Mouse (Mus musculus) neural tube, embryonic 11.5 days (tissue): Measurements from ENCODE around the gene Zfp704. TPM values are rescaled to one million over a fixed set of nuclear protein-coding genes. Genes with fewer than 3 reads are reported as not detected.

Experiments
- ATAC-seq: fragments of 200-750 bp; cut with Nextera tagmentation; 2 replicates; pipeline ENCODE4 v1.8.0; 2017; ENCODE audit warnings: moderate number of reproducible peaks, mild to moderate bottlenecking, moderate TSS enrichment, moderate library complexity; ENCODE audit not compliant: insufficient read depth, low FRiP score, low TSS enrichment
- DNase-seq: peaks from one replicate; pipeline ENCODE4 v3.0.0-alpha.2; 2015; ENCODE audit warnings: low spot score
- H3K27ac ChIP-seq: fragments of 300-500 bp; sonication (generic); 2 replicates; pipeline ENCODE4 v1.5.1; 2014; ENCODE audit warnings: low read depth, mild to moderate bottlenecking, low read length
- H3K27me3 ChIP-seq: fragments of 300-500 bp; sonication (generic); 2 replicates; pipeline ENCODE4 v1.6.1; 2014; ENCODE audit warnings: mild to moderate bottlenecking, low read length, mixed read lengths; ENCODE audit not compliant: control insufficient read depth, insufficient read depth
- H3K36me3 ChIP-seq: fragments of 300-500 bp; sonication (generic); 2 replicates; pipeline ENCODE4 v1.6.1; 2014; ENCODE audit warnings: mild to moderate bottlenecking, low read length, moderate library complexity, mixed read lengths; ENCODE audit not compliant: control insufficient read depth, insufficient read depth
- H3K4me1 ChIP-seq: fragments of 300-500 bp; sonication (generic); 2 replicates; pipeline ENCODE4 v1.6.1; 2014; ENCODE audit warnings: low read length, mixed read lengths; ENCODE audit not compliant: control insufficient read depth, insufficient read depth
- H3K4me2 ChIP-seq: fragments of 300-500 bp; sonication (generic); 2 replicates; pipeline ENCODE4 v1.6.1; 2014; ENCODE audit warnings: low read depth, mild to moderate bottlenecking, moderate library complexity
- H3K4me3 ChIP-seq: fragments of 300-500 bp; sonication (generic); 2 replicates; pipeline ENCODE4 v1.5.1; 2014; ENCODE audit warnings: low read depth, low read length
- H3K9ac ChIP-seq: fragments of 300-500 bp; sonication (generic); 2 replicates; pipeline ENCODE4 v1.6.1; 2014; ENCODE audit warnings: mild to moderate bottlenecking, low read length
- H3K9me3 ChIP-seq: fragments of 300-500 bp; sonication (generic); 2 replicates; pipeline ENCODE4 v1.6.1; 2016; ENCODE audit warnings: low read length; ENCODE audit not compliant: control insufficient read depth
- WGBS: fragments of 180-500 bp; shearing (Covaris S2); extraction: QIAGEN DNeasy Blood & Tissue Kit; methylation state at CpG from one replicate; pipeline ENCODE4 v1.1.7; 2014; 5-methylcytosine and 5-hydroxymethylcytosine counted together
- polyA plus RNA-seq: library from polyadenylated mRNA; unstranded; fragments of >200 nt; fragmentation: Nextera tagmentation; extraction: Ambion mirVana; gene quantifications from 2 replicates; pipeline ENCODE4 v1.2.1, GENCODE M21; 2014

Zfp704 gene
- polyA plus RNA-seq, 1 experiment from 2014 or later: 6.3 TPM

DNA sequence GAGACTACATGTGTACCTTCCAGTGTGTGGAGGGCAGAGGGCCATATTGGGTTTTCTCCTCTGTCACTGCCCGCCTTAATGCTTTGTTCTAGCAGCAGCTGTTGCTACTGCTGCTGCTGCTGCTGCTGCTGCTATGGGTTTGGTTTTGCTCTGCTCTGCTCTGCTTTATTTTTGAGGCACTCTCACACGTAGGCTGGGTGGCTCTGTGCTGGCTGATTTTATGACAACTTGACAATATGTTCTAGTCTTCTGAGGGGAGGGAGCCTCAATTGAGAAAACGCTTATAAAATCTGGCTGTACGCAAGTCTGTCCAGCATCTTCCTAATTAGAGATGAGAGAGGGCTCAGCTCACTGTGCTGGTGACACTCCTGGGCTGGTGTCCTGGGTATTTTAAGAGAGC is 66.4 kb downstream of the Zfp704 start:
- WGBS: 82% methylated on average over 4 of the region's 4 CpGs
- ATAC-seq: no peak
- H3K4me1 ChIP-seq: peaks cover 6% of the 10 kb centered on the region

DNA sequence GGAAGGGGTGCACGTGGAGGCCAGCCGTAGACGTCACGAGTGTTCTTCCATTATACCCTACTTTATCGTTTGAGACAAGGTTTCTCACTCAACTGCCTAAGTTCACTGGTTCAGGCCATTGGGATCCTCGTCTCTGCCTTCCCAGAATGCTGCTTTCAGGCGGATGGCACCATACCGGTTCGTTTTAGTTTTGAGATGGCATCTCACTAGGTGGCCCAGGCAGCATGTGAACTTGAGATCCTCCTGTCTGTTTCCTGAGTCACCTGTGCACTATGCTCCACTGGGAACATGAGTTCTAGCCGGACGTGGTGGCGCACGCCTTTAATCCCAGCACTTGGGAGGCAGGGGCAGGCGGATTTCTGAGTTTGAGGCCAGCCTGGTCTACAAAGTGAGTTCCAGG is 68.3 kb downstream of the Zfp704 start:
- Histone ChIP-seq H3K9me3 (no peaks in the 10 kb centered on the region), H3K9ac (no peak overlapping the region)
- no peak for DNase-seq

More for the DNA sequence above, 66.4 kb downstream of the Zfp704 start:
- Histone ChIP-seq H3K9ac (no peak overlapping the region), H3K4me3 (no peak overlapping the region), H3K4me2 (no peak overlapping the region), H3K27me3 (no peaks in the 10 kb centered on the region), H3K27ac (no peak overlapping the region), H3K36me3 (no peaks in the 10 kb centered on the region), H3K9me3 (no peaks in the 10 kb centered on the region)
- DNase-seq: no peak

DNA sequence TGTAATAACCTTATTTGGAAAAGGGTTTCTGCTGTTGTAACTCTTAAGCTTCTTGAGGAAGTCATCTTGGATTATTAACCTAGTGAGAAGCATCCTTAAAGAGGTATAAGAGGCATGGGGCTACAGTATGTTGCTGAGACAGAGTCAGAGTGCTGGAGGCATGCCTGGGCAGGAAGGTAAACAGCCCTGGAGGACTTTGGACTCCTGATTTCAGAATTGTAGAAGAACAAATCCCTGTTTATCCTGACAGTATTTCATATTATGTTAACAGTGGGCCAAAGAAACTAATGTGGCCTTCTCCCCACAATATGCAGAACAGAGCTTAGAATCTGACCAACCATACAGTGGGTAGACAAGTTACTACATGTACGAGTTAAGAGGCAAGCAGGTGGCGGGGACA is 71.4 kb downstream of the Zfp704 start:
- Histone ChIP-seq H3K36me3 (no peaks in the 10 kb centered on the region), H3K27me3 (no peaks in the 10 kb centered on the region), H3K4me1 (peaks cover 2% of the 10 kb centered on the region; the same call in 1 of the 2 replicates), H3K27ac (no peak overlapping the region), H3K4me2 (no peak overlapping the region), H3K4me3 (no peak overlapping the region), H3K9me3 (no peaks in the 10 kb centered on the region), H3K9ac (no peak overlapping the region)
- 88% methylated on average over 2 of the region's 2 CpGs for WGBS
- ATAC-seq: no peak
- no peak for DNase-seq

More for the DNA sequence above, 68.3 kb downstream of the Zfp704 start:
- Histone ChIP-seq H3K27ac (no peak overlapping the region), H3K4me1 (peaks cover 4% of the 10 kb centered on the region), H3K4me3 (no peak overlapping the region), H3K4me2 (no peak overlapping the region), H3K36me3 (no peaks in the 10 kb centered on the region), H3K27me3 (no peaks in the 10 kb centered on the region)
- 89% methylated on average over 14 of the region's 14 CpGs for WGBS
- ATAC-seq: no peak

DNA sequence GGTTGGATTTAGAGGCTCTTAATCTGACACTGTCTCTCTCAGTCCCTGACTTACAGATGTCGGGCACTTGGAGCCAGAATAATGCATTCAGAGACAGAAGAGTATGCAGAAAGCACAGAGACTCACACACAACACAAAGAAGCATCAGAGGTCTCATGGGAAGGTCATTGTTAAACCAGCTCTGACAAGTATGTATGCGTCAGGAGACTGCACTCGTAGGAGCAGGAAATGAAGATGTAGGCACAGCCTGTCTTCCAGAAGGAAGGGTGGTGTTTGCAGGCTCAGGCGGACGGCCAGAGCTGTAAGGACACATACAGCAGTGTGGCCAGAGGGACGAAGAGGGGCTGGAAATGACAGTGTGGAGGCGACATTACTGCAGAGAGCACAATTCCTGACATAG is 72.0 kb downstream of the Zfp704 start:
- no peak overlapping the region for H3K4me2 ChIP-seq
- no peak overlapping the region for H3K27ac ChIP-seq
- no peaks in the 10 kb centered on the region for H3K9me3 ChIP-seq
- ATAC-seq: no peak
- H3K9ac ChIP-seq: no peak overlapping the region
- peaks cover 2% of the 10 kb centered on the region; the same call in 1 of the 2 replicates for H3K4me1 ChIP-seq
- DNase-seq: no peak
- no peak overlapping the region for H3K4me3 ChIP-seq
- H3K27me3 ChIP-seq: no peaks in the 10 kb centered on the region
- WGBS: 72% methylated on average over 7 of the region's 7 CpGs
- no peaks in the 10 kb centered on the region for H3K36me3 ChIP-seq

DNA sequence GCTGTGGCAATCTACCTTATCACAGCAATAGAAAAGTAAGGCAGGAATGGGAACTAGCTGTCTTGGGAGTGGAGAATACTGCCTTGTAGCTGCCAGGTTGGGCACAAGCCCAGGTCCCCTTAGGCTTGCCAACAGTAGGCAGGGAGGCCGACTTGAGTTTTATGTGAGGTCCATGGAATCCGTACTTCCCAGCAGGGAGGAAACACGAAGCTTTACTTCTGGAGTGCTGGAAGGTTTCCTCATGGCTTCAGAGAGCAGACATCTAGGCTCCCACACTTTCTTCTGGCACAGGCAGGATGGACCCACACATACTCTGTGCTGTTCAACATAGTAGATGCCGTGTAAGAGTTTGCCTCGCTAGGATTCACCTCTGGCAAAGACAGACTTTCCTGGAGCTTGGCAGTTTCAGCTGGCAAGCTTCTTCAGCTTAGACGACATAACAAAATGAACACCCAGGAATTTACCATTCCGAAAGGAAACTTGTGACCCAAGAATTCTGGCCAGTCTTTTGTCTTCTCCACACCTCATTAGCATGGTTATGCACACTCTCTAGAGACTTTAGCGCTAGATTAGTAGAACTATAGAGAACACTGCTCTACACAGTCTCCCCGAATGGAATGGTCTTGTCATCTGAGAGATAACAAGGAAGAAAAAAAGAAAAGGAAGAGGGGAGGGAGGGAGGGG is 79.6 kb downstream of the Zfp704 start:
- DNase-seq: no peak
- no peak for ATAC-seq
- H3K9me3 ChIP-seq: no peaks in the 10 kb centered on the region
- 82% methylated on average over 9 of the region's 9 CpGs for WGBS
- H3K9ac ChIP-seq: no peak overlapping the region
- H3K27ac ChIP-seq: no peak overlapping the region
- no peak overlapping the region for H3K4me2 ChIP-seq
- no peak overlapping the region for H3K4me3 ChIP-seq
- no peaks in the 10 kb centered on the region for H3K27me3 ChIP-seq
- H3K36me3 ChIP-seq: no peaks in the 10 kb centered on the region
- no peaks in the 10 kb centered on the region for H3K4me1 ChIP-seq

DNA sequence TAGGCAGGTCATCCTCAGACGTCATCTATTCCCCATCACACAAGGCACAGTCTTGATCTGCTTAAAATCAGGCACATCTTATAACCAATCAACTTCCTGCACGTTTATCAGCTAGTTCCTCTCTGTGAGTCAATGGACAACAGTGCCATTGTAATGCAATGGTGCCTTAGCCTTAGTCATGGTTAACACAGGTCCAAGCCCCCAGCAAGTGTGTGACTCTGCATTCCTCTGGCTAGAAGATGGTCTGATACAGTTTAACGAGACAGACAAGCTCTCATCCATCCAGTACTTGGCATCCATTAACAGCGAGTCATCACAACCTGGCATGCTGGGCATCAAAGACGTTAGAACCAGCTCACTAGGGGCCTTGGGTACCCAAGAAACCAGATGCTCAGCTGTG is 85.5 kb downstream of the Zfp704 start:
- H3K9me3 ChIP-seq: no peaks in the 10 kb centered on the region
- no peak overlapping the region for H3K4me2 ChIP-seq
- no peak for ATAC-seq
- 0 out of 2 replicates have a peak, but pooled peaks cover 11% of the 10 kb centered on the region for H3K4me1 ChIP-seq
- DNase-seq: no peak
- no peak overlapping the region for H3K4me3 ChIP-seq
- H3K27ac ChIP-seq: no peak overlapping the region
- no peaks in the 10 kb centered on the region for H3K27me3 ChIP-seq
- no peaks in the 10 kb centered on the region for H3K36me3 ChIP-seq
- 78% methylated on average over 5 of the region's 5 CpGs for WGBS
- H3K9ac ChIP-seq: no peak overlapping the region

DNA sequence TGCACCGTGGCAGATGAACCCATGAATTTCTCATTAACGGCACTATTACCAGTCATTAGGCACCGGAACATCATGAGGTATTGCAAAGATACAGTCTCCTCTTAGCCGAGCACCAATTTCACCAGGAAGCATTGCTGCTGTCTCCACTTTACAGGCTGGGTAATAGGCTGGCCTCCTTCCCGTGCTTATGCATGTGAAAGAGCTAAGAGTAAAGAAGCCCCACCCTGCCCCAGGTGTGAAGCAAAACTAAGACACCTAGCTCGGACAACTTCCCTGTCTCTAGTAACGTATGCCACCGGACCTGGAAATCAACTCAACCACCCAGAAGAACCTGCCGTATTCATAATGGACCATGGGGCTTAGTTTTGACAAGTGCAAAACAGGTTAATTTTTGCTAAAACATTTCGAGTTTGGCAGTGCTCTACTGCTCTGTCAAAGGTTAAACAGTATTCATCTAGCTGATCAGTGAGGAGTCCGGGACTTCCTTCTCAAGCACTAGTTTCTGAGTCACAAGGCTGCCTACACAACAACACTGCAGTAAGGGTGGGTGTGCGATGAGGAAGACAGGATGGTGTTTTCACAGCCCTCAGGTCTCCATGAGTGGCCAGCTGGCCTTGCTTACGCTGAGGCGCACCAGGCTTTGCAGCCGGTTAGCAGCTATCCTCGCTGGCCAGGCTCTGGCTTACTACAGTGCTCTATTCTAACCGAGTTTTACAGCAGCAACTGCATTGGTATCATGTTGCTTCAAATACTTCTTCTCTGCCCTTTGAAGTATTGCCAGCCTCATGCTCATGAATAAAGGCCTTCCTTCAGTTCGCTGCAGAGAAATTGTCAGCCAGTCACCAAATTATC is 86.6 kb downstream of the Zfp704 start:
- no peak for ATAC-seq
- WGBS: 57% methylated on average over 18 of the region's 18 CpGs

DNA sequence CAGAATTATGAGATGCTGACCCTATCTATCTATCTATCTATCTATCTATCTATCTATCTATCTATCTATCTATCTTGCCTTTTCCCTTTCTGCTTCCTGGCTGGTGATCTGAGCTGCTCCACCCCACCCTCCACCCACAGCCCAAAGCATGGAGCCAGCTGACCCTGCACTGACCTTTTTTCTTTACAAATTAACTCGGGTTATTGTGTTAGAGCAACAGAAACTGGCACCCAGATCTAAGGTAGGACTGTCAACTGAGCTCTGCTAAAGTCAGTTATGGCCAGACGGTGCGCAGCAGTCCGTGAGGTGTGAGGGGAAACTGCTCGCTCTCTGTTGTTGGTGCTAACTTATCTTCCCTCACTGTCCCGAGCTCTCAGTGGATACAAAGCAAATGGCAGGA is 87.9 kb downstream of the Zfp704 start:
- DNase-seq (no peak), ATAC-seq (no peak)
- Histone ChIP-seq H3K9me3 (no peaks in the 10 kb centered on the region), H3K4me2 (no peak overlapping the region), H3K27ac (no peak overlapping the region), H3K4me1 (peaks cover 13% of the 10 kb centered on the region; the same call in 1 of the 2 replicates), H3K9ac (no peak overlapping the region), H3K27me3 (no peaks in the 10 kb centered on the region), H3K36me3 (no peaks in the 10 kb centered on the region), H3K4me3 (no peak overlapping the region)
- WGBS: 36% methylated on average over 6 of the region's 6 CpGs

More for the DNA sequence above, 86.6 kb downstream of the Zfp704 start:
- H3K4me3 ChIP-seq: no peak overlapping the region
- no peak overlapping the region for H3K4me2 ChIP-seq
- H3K36me3 ChIP-seq: no peaks in the 10 kb centered on the region
- 0 out of 2 replicates have a peak, but pooled peaks cover 11% of the 10 kb centered on the region for H3K4me1 ChIP-seq
- H3K27ac ChIP-seq: no peak overlapping the region
- no peak for DNase-seq
- no peaks in the 10 kb centered on the region for H3K9me3 ChIP-seq
- no peaks in the 10 kb centered on the region for H3K27me3 ChIP-seq
- no peak overlapping the region for H3K9ac ChIP-seq
